Comparison of ENCODE assay signal across 27 mouse cellular contexts in genomic region chr13:11782411-11783155, GRCm38 (mm10).
DNase-seq lines count a peak whose midpoint lies in the region; ATAC-seq and TF ChIP-seq lines count a peak whose summit lies in the region.
"Had no signal": no experiment of that assay in that cellular context is flagged by ENCODE, and none has a peak within 500 bp of the region (broad histone marks: within the 10 kb centered on the region; RNA-seq: fewer than 3 reads in every experiment).

No protein-coding gene starts in this region.

- peak; percentile 59; the same call in 1 of the 2 replicates for ATAC-seq in hindbrain, embryonic 15.5 days (ENCODE audit: low FRiP score, low read depth)
- peak; percentile 82 for ATAC-seq in midbrain, embryonic 15.5 days (replicated peaks)
- ATAC-seq: liver, postnatal 0 days had no signal

- H3K4me2 ChIP-seq in hindbrain, embryonic 15.5 days = no peak overlapping the region
- no peak overlapping the region for H3K4me2 ChIP-seq in midbrain, embryonic 15.5 days
- H3K4me2 ChIP-seq: heart, embryonic 13.5 days; limb, embryonic 12.5 days; liver, embryonic 11.5 days had no signal

- H3K36me3 ChIP-seq in heart, embryonic 10.5 days = peaks cover 26% of the 10 kb centered on the region
- H3K36me3 ChIP-seq in hindbrain, embryonic 15.5 days = no peaks in the 10 kb centered on the region; the same call in 1 of the 2 replicates
- H3K36me3 ChIP-seq in midbrain, embryonic 15.5 days (replicated peaks) = no peaks in the 10 kb centered on the region
- H3K36me3 ChIP-seq: embryonic facial prominence, embryonic 10.5 days; forebrain, embryonic 10.5 days; limb, embryonic 12.5 days had no signal

- no peak overlapping the region for H3K9ac ChIP-seq in hindbrain, embryonic 15.5 days
- no peak overlapping the region for H3K9ac ChIP-seq in midbrain, embryonic 15.5 days
- H3K9ac ChIP-seq: heart, embryonic 13.5 days; limb, embryonic 12.5 days; liver, postnatal 0 days had no signal

- no peak overlapping the region for H3K4me3 ChIP-seq in heart, embryonic 10.5 days
- no peak overlapping the region for H3K4me3 ChIP-seq in hindbrain, embryonic 15.5 days
- no peak overlapping the region for H3K4me3 ChIP-seq in midbrain, embryonic 15.5 days
- H3K4me3 ChIP-seq: embryonic facial prominence, embryonic 10.5 days; forebrain, embryonic 10.5 days; heart, embryonic 13.5 days; layer of hippocampus, adult 2 months; limb, embryonic 12.5 days had no signal

- no peak overlapping the region for H3K27ac ChIP-seq in heart, embryonic 10.5 days
- H3K27ac ChIP-seq in hindbrain, embryonic 15.5 days (replicated peaks) = no peak overlapping the region
- no peak overlapping the region for H3K27ac ChIP-seq in midbrain, embryonic 15.5 days
- H3K27ac ChIP-seq: embryonic facial prominence, embryonic 10.5 days; forebrain, embryonic 10.5 days; heart, embryonic 13.5 days; layer of hippocampus, adult 2 months; limb, embryonic 12.5 days had no signal

- H3K9me3 ChIP-seq in heart, embryonic 10.5 days = no peaks in the 10 kb centered on the region
- no peaks in the 10 kb centered on the region for H3K9me3 ChIP-seq in hindbrain, embryonic 15.5 days
- H3K9me3 ChIP-seq in midbrain, embryonic 15.5 days = no peaks in the 10 kb centered on the region
- H3K9me3 ChIP-seq: embryonic facial prominence, embryonic 10.5 days; forebrain, embryonic 10.5 days; heart, embryonic 13.5 days; limb, embryonic 12.5 days had no signal

- WGBS in heart, embryonic 10.5 days = 73% methylated on average over 3 of the region's 3 CpGs
- 49% methylated on average over 3 of the region's 3 CpGs for WGBS in hindbrain, embryonic 15.5 days
- WGBS in midbrain, embryonic 15.5 days = 40% methylated on average over 3 of the region's 3 CpGs

- no peak for TF ChIP-seq POLR2A in brain, embryonic 14.5 days (IDR thresholded peaks at IDR 0.05; ENCODE audit: borderline replicate concordance, extremely low read depth, insufficient read depth, insufficient read length, poor library complexity, severe bottlenecking)

- H3K27me3 ChIP-seq in heart, embryonic 10.5 days (ENCODE audit: insufficient read depth, poor library complexity, severe bottlenecking) = no peaks in the 10 kb centered on the region
- no peaks in the 10 kb centered on the region for H3K27me3 ChIP-seq in hindbrain, embryonic 15.5 days
- H3K27me3 ChIP-seq in midbrain, embryonic 15.5 days (replicated peaks) = no peaks in the 10 kb centered on the region
- H3K27me3 ChIP-seq: heart, embryonic 13.5 days; limb, embryonic 12.5 days had no signal

- H3K4me1 ChIP-seq in heart, embryonic 10.5 days = no peaks in the 10 kb centered on the region
- no peaks in the 10 kb centered on the region for H3K4me1 ChIP-seq in hindbrain, embryonic 15.5 days (replicated peaks)
- H3K4me1 ChIP-seq in midbrain, embryonic 15.5 days = peaks cover 15% of the 10 kb centered on the region; the same call in 1 of the 2 replicates
- H3K4me1 ChIP-seq: embryonic facial prominence, embryonic 10.5 days; forebrain, embryonic 10.5 days; limb, embryonic 12.5 days had no signal

- DNase-seq in heart, embryonic 10.5 days (ENCODE audit: low spot score) = peak; percentile 5
- DNase-seq in heart, postnatal 25 days (ENCODE audit: low spot score) = no peak
- peak; percentile 51 for DNase-seq in brain, embryonic 14.5 days (ENCODE audit: low read depth)
- DNase-seq in kidney, adult 11 months = no peak
- no peak for DNase-seq in kidney, postnatal 25 days
- DNase-seq: adrenal gland, postnatal 10 days; cerebellum, adult 11 months; cerebellum, adult 9-11 months; gastrocnemius, postnatal 10 days; heart, adult 18-20 months; heart, postnatal 36 days; kidney, adult 8-10 months; kidney, postnatal 14 days; layer of hippocampus, postnatal 36 days; liver, postnatal 0 days; lung, postnatal 10 days; retina, postnatal 1 day; right cerebral cortex, postnatal 25 days; spleen, adult 18-20 months had no signal

- no peak for TF ChIP-seq CTCF in brain, embryonic 14.5 days (IDR thresholded peaks at IDR 0.05; ENCODE audit: borderline replicate concordance, extremely low read depth, insufficient read depth, insufficient read length)

- intact Hi-C loops in heart, postnatal 25 days (cut with DNase I) = no loop called here

Comparison
In these comparisons a context has a peak if more than half of its experiments do, and no peak if none do; other contexts are left out.
1. DNase-seq: peak in heart, embryonic 10.5 days (single experiment) and brain, embryonic 14.5 days (single experiment); none in heart, postnatal 25 days (single experiment), kidney, adult 11 months (single experiment) and kidney, postnatal 25 days (0 of 2).